Mouse (Mus musculus) cortical plate, adult 2 months (tissue): ENCODE measurements at regions not wholly inside any gene's neighbourhood (a gene's known extent, or its start where the extent isn't known, plus 50 kb on each side); places are given as distances from the start of the nearest gene placed in this dataset.

Source experiments
- CTCF ChIP-seq: fragments of 200-500 bp; IDR thresholded peaks from 2 replicates; pipeline ENCODE4 v1.5.1; 2011; ENCODE audit warnings: mild to moderate bottlenecking, control low read depth, low read length; ENCODE audit not compliant: insufficient read depth; ENCODE audit errors: extremely low read depth
- POLR2A ChIP-seq: fragments of 200-500 bp; IDR thresholded peaks from 2 replicates; pipeline ENCODE4 v1.6.1; 2011; ENCODE audit warnings: mild to moderate bottlenecking, low read length, control low read depth; ENCODE audit not compliant: insufficient read depth; ENCODE audit errors: extremely low read depth

GRCm38 (mm10) chr4:131396226-131396840 is 441.8 kb downstream of the Ptpru start:
- TF ChIP-seq CTCF (no peak), POLR2A (no peak)
